Mouse (Mus musculus) brain, embryonic 14.5 days (tissue): ENCODE measurements at regions not wholly inside any gene's neighbourhood (a gene's known extent, or its start where the extent isn't known, plus 50 kb on each side); places are given as distances from the start of the nearest gene placed in this dataset.
A peak's percentile ranks its signal among the peaks of the same experiment; 100 is the strongest.

ENCODE experiments used
- DNase-seq: peaks from one replicate; pipeline ENCODE4 v3.0.0-alpha.2; 2011; ENCODE audit warnings: low read depth
- CTCF ChIP-seq: fragments of 200-500 bp; IDR thresholded peaks from 2 replicates; pipeline ENCODE4 v1.5.1; 2012; ENCODE audit warnings: inconsistent platforms, mild to moderate bottlenecking, moderate library complexity, borderline replicate concordance; ENCODE audit not compliant: insufficient read depth, insufficient read length; ENCODE audit errors: extremely low read depth
- POLR2A ChIP-seq: fragments of 200-500 bp; IDR thresholded peaks from 2 replicates; pipeline ENCODE4 v1.6.1; 2012; ENCODE audit warnings: mild to moderate bottlenecking, inconsistent platforms, borderline replicate concordance; ENCODE audit not compliant: poor library complexity, insufficient read depth, insufficient read length, severe bottlenecking; ENCODE audit errors: extremely low read depth

DNA sequence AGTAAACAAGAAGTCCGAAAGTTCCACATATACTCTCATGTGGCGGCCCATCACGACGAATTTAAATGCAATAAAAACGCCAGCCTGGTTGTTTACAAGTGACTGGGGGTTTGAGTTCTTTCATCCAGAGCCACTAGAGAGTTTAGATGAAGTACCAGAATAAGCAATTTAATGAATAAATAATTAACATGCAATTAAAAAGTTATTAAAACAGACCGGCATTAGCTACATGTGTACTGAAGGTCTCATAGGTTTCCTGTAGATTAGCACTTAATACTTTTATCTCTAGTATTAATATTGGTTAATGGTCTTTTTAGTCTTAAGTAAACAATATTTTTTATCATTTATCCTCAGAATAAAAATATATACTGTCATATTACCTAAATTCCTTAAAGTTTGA, 875.5 kb downstream of the Nsun3 start:
- TF ChIP-seq POLR2A (no peak), CTCF (no peak)

More for the DNA sequence above, 875.5 kb downstream of the Nsun3 start:
- DNase-seq, result peak; percentile 9
